Mouse (Mus musculus): ENCODE data around the gene Mknk1. TPM values are rescaled to one million over a fixed set of nuclear protein-coding genes. Genes with fewer than 3 reads are reported as not detected.
A peak's percentile ranks its signal among the peaks of the same experiment; 100 is the strongest.

Gene Mknk1
- polyA plus RNA-seq, 1 experiment from 2014 or later = 21.7 TPM

DNA sequence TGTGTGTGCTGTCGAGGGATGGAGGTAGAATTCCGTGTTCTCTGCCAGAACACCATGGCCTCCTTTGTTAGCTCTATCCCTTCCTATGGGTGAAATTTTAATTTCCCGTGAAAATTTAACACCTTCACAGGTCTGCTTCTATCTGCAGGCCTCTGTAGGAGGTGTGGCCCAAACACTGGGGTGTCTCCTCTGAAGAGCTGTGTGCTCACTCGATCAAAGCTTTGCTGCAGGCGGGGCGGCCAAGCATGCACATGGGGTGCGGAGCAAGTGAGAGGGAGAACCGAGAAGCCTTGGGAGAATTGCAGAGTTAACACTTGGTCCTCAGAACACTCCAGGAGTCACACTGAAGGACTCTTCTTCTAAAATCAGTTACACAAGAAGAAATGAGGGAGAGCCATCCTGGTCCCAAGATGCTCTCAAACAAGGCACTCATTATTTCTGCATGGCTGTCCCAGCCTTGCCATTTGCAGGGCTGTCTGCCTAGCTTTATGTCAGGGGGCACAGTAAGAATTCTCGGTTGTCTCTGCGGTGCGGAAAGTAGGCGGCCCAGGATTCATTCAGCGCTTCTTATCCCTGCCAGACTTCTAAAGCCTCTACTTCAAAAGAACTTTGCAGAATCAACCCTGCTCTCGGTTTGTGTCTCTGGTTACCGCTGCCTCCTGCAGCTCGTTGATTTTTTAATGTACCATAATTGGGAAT lies 30.7 kb downstream of the Mknk1 start:
- Histone ChIP-seq H3K9ac (no peak overlapping the region), H3K4me3 (no peak overlapping the region), H3K4me1 (peaks cover 16% of the 10 kb centered on the region), H3K4me2 (no peak overlapping the region), H3K36me3 (ENCODE audit: poor library complexity, severe bottlenecking) (peaks cover 35% of the 10 kb centered on the region), H3K9me3 (replicated peaks) (no peaks in the 10 kb centered on the region), H3K27ac (0 out of 2 replicates have a peak overlapping the region, but pooled peaks have one; percentile 22), H3K27me3 (no peaks in the 10 kb centered on the region)
- 14% methylated on average over 16 of the region's 16 CpGs for WGBS
- ATAC-seq = peak; percentile 65; the same call in 1 of the 2 replicates

DNA sequence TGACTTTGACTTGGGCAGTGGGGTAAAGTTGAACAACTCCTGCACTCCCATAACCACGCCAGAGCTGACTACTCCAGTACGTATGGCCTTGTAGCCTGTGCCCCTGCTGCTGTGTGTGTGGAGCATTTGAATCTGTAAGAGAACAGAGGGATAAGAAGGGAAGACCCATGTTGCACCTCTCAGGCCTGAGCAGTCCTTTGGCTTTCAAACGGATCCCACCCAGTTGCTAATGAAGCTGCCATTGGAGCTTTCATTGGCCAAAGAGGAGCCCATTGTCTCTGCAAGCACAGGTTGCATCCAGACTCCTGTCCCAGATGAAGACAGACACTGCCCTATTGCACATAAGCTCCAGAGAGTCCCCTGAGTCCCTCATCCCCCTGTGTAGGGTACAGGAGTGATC lies 34.2 kb downstream of the Mknk1 start:
- Histone ChIP-seq H3K9me3 (replicated peaks) (no peaks in the 10 kb centered on the region), H3K27ac (no peak overlapping the region), H3K4me2 (no peak overlapping the region), H3K9ac (no peak overlapping the region), H3K27me3 (no peaks in the 10 kb centered on the region), H3K4me3 (no peak overlapping the region), H3K4me1 (peaks cover 25% of the 10 kb centered on the region), H3K36me3 (ENCODE audit: poor library complexity, severe bottlenecking) (peaks cover 37% of the 10 kb centered on the region)
- no peak for ATAC-seq
- WGBS = 75% methylated on average over 3 of the region's 3 CpGs

- peak; percentile 48; the same call in 1 of the 2 replicates for ATAC-seq
- peaks cover 25% of the 10 kb centered on the region for H3K36me3 ChIP-seq (ENCODE audit: poor library complexity, severe bottlenecking)
- H3K9me3 ChIP-seq (replicated peaks) = no peaks in the 10 kb centered on the region
- H3K27me3 ChIP-seq = no peaks in the 10 kb centered on the region
- H3K9ac ChIP-seq = peak overlapping the region; percentile 49
- no peak overlapping the region for H3K4me3 ChIP-seq
- H3K4me2 ChIP-seq = peak overlapping the region; percentile 46
- peak overlapping the region; percentile 59 for H3K27ac ChIP-seq
- H3K4me1 ChIP-seq = peaks cover 35% of the 10 kb centered on the region
- WGBS = 2% methylated on average over 11 of the region's 11 CpGs
Measured at GRCm38 (mm10) chr4:115878216-115878678, 39.2 kb downstream of the Mknk1 start.

- ATAC-seq = no peak
- Histone ChIP-seq H3K4me1 (peaks cover 35% of the 10 kb centered on the region), H3K27me3 (no peaks in the 10 kb centered on the region), H3K4me3 (no peak overlapping the region), H3K36me3 (ENCODE audit: poor library complexity, severe bottlenecking) (peaks cover 21% of the 10 kb centered on the region), H3K9me3 (replicated peaks) (no peaks in the 10 kb centered on the region), H3K27ac (no peak overlapping the region), H3K4me2 (0 out of 2 replicates have a peak overlapping the region, but pooled peaks have one; percentile 46), H3K9ac (no peak overlapping the region)
- WGBS = 34% methylated on average over 9 of the region's 9 CpGs
Measured at GRCm38 (mm10) chr4:115878828-115879227, 39.8 kb downstream of the Mknk1 start.

GRCm38 (mm10) chr4:115881183-115881582 lies 42.2 kb downstream of the Mknk1 start:
- no peaks in the 10 kb centered on the region for H3K9me3 ChIP-seq (replicated peaks)
- H3K36me3 ChIP-seq (ENCODE audit: poor library complexity, severe bottlenecking) = no peaks in the 10 kb centered on the region
- 0% methylated on average over 1 of the region's 1 CpGs for WGBS
- ATAC-seq = peak; percentile 46; the same call in 1 of the 2 replicates
- no peak overlapping the region for H3K9ac ChIP-seq
- peak overlapping the region; percentile 36; the same call in 1 of the 2 replicates for H3K27ac ChIP-seq
- H3K4me1 ChIP-seq = peaks cover 35% of the 10 kb centered on the region
- peak overlapping the region; percentile 11; the same call in 1 of the 2 replicates for H3K4me2 ChIP-seq
- no peaks in the 10 kb centered on the region for H3K27me3 ChIP-seq
- H3K4me3 ChIP-seq = no peak overlapping the region

GRCm38 (mm10) chr4:115882195-115882594 lies 43.2 kb downstream of the Mknk1 start:
- no peak overlapping the region for H3K4me3 ChIP-seq
- H3K9ac ChIP-seq = no peak overlapping the region
- no peaks in the 10 kb centered on the region for H3K9me3 ChIP-seq (replicated peaks)
- peaks cover 35% of the 10 kb centered on the region for H3K4me1 ChIP-seq
- no peaks in the 10 kb centered on the region for H3K27me3 ChIP-seq
- 68% methylated on average over 4 of the region's 4 CpGs for WGBS
- H3K4me2 ChIP-seq = no peak overlapping the region
- H3K27ac ChIP-seq = no peak overlapping the region
- ATAC-seq = no peak
- no peaks in the 10 kb centered on the region for H3K36me3 ChIP-seq (ENCODE audit: poor library complexity, severe bottlenecking)

DNA sequence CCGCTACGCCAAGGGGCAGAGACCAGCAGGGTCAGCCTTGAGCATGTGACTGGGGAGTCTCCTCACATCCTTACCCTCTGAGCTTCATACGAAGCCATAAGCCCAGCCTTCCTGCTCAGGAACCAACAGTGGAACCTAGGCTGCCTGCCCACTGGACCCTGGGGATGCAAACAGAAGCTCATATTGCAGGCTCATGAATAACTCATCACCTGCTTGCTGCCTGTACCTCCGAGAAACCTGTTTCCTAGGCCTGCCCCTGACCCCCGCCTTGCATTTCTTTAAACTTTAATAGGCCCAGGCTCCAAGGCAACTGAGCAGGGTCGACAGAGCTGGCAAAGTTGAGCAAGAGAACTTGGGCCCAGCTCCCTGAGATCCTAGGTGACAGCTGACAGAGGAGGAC lies 45.0 kb downstream of the Mknk1 start, which contains the start of gene Kncn:
Kncn (plus strand) TSS at position 379 of the 400 bp plus-strand sequence.
- Histone ChIP-seq H3K27ac (no peak within 1 kb of the TSS), H3K27me3 (0 out of 2 replicates have a peak, but pooled peaks cover 6% of the 10 kb centered on the region), H3K4me2 (no peak within 1 kb of the TSS), H3K36me3 (ENCODE audit: poor library complexity, severe bottlenecking) (no peaks in the 10 kb centered on the region), H3K9ac (no peak within 1 kb of the TSS), H3K4me1 (peaks cover 18% of the 10 kb centered on the region), H3K4me3 (no peak within 1 kb of the TSS), H3K9me3 (replicated peaks) (no peaks in the 10 kb centered on the region)
- no peak for ATAC-seq
- WGBS = 80% methylated on average over 6 of the region's 6 CpGs

GRCm38 (mm10) chr4:115885846-115886245 lies 46.8 kb downstream of the Mknk1 start:
- Histone ChIP-seq H3K4me1 (peaks cover 21% of the 10 kb centered on the region), H3K4me2 (no peak overlapping the region), H3K9ac (no peak overlapping the region), H3K36me3 (ENCODE audit: poor library complexity, severe bottlenecking) (no peaks in the 10 kb centered on the region), H3K4me3 (no peak overlapping the region), H3K27me3 (peaks cover 21% of the 10 kb centered on the region), H3K27ac (no peak overlapping the region), H3K9me3 (replicated peaks) (no peaks in the 10 kb centered on the region)
- peak; percentile 50; the same call in 1 of the 2 replicates for ATAC-seq
- WGBS = 76% methylated on average over 3 of the region's 3 CpGs

GRCm38 (mm10) chr4:115886875-115887274 lies 47.9 kb downstream of the Mknk1 start:
- Histone ChIP-seq H3K4me2 (no peak overlapping the region), H3K4me1 (peaks cover 11% of the 10 kb centered on the region), H3K27ac (no peak overlapping the region), H3K36me3 (ENCODE audit: poor library complexity, severe bottlenecking) (no peaks in the 10 kb centered on the region), H3K9me3 (replicated peaks) (no peaks in the 10 kb centered on the region), H3K9ac (no peak overlapping the region), H3K27me3 (peaks cover 31% of the 10 kb centered on the region), H3K4me3 (no peak overlapping the region)
- 80% methylated on average over 1 of the region's 1 CpGs for WGBS
- no peak for ATAC-seq

GRCm38 (mm10) chr4:115890066-115890465 lies 51.1 kb downstream of the Mknk1 start:
- H3K4me3 ChIP-seq = peak overlapping the region; percentile 30
- H3K27me3 ChIP-seq = peaks cover 47% of the 10 kb centered on the region
- H3K36me3 ChIP-seq (ENCODE audit: poor library complexity, severe bottlenecking) = no peaks in the 10 kb centered on the region
- H3K9ac ChIP-seq = peak overlapping the region; percentile 48
- 8% methylated on average over 6 of the region's 6 CpGs for WGBS
- peaks cover 11% of the 10 kb centered on the region for H3K4me1 ChIP-seq
- peak overlapping the region; percentile 64 for H3K4me2 ChIP-seq
- no peaks in the 10 kb centered on the region for H3K9me3 ChIP-seq (replicated peaks)
- H3K27ac ChIP-seq = no peak overlapping the region
- peak; percentile 37 for ATAC-seq

DNA sequence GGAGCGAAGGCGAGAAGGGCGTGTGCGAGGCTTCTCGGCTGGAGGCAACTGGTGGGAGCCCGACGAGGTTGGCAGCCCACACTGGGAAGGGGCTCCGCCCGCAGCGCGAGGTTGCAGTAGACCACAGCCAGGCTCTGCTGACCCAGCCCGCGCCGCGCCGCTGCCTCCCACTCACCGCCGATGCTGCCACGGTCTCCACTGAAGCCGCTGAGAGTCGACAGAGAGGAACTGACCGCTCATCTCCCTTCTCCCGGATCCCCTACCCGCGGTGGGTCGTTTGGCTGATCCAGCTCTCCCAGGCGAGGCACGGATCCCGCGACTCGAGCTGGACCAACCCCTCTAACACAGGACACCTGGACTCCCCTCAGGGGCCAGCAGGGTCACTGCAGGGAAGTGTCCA lies 51.6 kb downstream of the Mknk1 start, which contains the start of gene 6430628N08Rik:
6430628N08Rik (plus strand) TSS at position 113 of the 400 bp plus-strand sequence.
- Histone ChIP-seq H3K4me1 (peaks cover 11% of the 10 kb centered on the region), H3K36me3 (ENCODE audit: poor library complexity, severe bottlenecking) (no peaks in the 10 kb centered on the region), H3K4me3 (peak within 1 kb of the TSS; percentile 30), H3K9me3 (replicated peaks) (no peaks in the 10 kb centered on the region), H3K9ac (peak within 1 kb of the TSS; percentile 48), H3K4me2 (peak within 1 kb of the TSS; percentile 64), H3K27ac (no peak within 1 kb of the TSS), H3K27me3 (peaks cover 52% of the 10 kb centered on the region)
- ATAC-seq = peak; percentile 26; the same call in 1 of the 2 replicates
- WGBS = under 1% methylated on average over 30 of the region's 31 CpGs

DNA sequence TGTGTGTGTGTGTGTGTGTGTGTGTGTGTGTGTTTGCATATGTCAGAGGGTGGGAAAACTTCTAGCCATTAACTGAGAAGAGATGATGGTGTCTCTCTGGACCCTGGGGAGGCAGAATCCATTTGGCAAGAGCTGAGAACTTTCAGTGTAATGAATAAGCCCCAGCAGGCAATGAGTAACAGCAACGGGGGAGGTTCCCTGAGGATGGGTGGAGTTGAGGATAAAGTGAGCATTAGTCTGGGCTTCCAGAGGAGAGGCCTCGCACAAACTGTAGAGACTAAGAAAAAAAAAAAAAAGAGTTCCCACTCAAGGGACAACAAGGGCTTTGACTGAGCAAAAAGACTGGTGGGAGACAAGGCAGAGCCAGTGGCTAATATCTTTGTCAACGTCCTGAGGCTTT lies 55.3 kb downstream of the Mknk1 start:
- Histone ChIP-seq H3K27me3 (peaks cover 83% of the 10 kb centered on the region), H3K9me3 (replicated peaks) (no peaks in the 10 kb centered on the region), H3K4me3 (no peak overlapping the region), H3K4me1 (peaks cover 20% of the 10 kb centered on the region), H3K9ac (no peak overlapping the region), H3K27ac (no peak overlapping the region), H3K4me2 (no peak overlapping the region), H3K36me3 (ENCODE audit: poor library complexity, severe bottlenecking) (no peaks in the 10 kb centered on the region)
- no peak for ATAC-seq
- 6% methylated on average over 3 of the region's 3 CpGs for WGBS

Data from forebrain, embryonic 13.5 days (tissue).